Mouse (Mus musculus): ENCODE results near the gene Fcgr3. TPM values are rescaled to one million over a fixed set of nuclear protein-coding genes. Genes with fewer than 3 reads are reported as not detected.

Gene Fcgr3
- total RNA-seq, 2 experiments from 2014 or later: 29.8 to 80.1 TPM

DNA sequence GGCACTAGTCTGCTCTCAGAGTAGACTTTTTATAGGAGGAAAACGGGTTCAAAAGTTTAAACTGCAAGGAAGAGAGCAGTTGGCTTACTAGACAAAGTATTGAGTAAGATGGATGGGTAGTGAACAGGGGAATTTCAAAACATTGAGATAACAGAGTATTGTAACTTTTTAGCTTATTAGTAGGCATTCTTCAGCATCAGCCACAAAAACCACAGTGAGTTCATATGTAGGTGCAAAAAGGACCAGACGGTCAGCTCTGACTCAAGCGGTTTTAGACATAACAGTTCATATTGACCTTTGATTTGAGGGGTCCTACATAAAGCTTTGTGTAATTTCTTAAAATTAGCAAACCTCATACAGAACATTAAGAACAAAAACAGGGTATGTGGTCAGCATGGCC, 3.2 kb downstream of the Fcgr3 start:
- no peak for ATAC-seq (replicated peaks; ENCODE audit: low FRiP score, poor library complexity, severe bottlenecking)

DNA sequence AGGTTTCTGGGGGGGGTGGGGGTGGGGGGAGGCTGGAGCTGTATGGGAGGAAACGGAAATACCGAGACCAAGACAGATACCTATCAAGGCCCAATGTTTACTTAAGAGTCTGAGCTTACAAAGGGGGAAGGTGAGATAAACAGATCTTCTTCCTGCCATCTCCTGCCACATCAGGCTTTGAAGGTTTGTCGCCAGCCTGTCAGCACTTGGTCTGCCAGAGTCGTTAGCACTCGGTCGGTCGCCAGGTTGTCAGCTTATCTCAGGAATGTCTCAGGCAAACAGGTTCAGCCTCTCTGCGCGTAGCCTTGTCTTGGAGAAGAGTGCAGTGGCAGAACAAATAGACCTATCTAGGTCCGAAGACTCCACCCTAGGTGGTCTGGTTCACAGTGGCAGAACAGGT, 4.3 kb downstream of the Fcgr3 start:
- no peak for ATAC-seq (replicated peaks; ENCODE audit: low FRiP score, poor library complexity, severe bottlenecking)

DNA sequence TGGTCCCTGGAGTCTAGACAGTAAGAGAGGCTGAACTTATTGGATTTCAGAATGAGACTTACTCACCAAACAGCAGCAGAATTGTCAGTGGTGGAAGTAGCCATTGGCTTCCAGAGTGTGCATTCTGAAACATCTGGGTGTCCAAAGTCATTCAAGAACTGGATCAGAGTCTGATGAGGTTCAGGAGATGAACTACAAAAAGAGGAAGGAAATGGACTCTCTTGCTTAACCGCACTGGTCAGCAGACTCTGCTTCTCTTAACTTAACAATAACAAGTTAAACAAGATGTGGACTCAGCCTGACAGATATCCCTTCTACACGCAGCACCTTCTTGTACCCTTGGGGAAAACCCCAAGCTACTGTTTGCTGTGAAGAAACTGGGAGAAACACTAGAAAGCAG, 5.5 kb downstream of the Fcgr3 start:
- no peak for ATAC-seq (replicated peaks; ENCODE audit: low FRiP score, poor library complexity, severe bottlenecking)

DNA sequence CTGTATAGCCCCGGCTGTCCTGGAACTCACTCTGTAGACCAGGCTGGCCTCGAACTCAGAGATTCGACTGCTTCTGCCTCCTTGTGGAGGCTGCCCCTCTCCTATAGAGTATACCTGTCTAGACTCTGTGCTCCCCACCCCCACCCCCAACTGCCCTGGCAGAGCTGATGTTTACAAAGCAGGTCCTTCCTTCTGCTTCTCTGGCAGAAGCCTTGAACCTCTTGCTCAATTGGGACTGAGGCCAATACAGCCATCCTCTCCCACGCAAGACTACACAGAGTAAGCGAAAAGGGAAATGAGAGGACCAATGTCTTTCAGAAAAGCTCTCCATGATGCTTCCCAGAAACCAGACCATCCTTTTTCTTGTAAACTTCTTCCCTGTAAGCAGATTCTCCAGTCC, 7.5 kb downstream of the Fcgr3 start:
- ATAC-seq (replicated peaks; ENCODE audit: low FRiP score, poor library complexity, severe bottlenecking): no peak

DNA sequence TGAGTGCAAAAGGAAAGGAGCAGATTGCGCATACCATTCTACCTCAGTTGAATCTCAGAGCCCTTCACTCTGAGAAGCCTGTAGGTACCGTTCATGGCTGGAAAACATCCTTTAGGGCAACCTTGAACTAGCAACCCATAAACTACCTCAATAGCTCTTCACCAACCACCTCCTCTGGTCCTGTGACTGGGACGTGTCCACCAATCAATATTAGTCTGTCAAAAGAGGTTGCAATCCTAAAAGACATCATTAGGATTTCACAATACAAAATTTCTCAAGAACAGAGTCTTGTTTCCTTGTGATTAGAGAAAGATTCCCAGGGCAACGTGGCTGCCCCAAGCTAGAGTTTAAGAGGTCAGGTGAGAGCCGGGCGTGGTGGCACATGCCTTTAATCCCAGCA, 11.4 kb downstream of the Fcgr3 start:
- ATAC-seq (replicated peaks; ENCODE audit: low FRiP score, poor library complexity, severe bottlenecking): no peak

DNA sequence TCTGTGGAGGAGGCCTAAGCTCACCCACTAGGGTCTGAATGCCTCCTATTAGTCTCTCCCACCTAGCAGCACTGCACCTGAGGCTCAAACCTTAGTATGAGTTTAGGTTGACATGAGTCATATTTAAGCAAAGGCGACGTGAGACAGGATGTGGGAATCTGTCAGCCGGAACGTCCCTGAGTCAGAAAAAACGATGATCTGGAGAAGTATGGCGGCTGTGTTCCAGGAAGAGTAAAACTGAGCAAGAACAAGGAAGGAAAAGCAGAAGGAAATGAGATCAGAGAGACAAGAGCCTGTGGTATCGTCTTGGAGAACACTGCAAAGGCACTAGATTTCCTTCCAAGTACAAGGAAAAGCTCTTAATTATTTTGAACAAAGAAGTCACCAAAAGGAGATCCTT, 14.0 kb downstream of the Fcgr3 start:
- no peak for ATAC-seq (replicated peaks; ENCODE audit: low FRiP score, poor library complexity, severe bottlenecking)

DNA sequence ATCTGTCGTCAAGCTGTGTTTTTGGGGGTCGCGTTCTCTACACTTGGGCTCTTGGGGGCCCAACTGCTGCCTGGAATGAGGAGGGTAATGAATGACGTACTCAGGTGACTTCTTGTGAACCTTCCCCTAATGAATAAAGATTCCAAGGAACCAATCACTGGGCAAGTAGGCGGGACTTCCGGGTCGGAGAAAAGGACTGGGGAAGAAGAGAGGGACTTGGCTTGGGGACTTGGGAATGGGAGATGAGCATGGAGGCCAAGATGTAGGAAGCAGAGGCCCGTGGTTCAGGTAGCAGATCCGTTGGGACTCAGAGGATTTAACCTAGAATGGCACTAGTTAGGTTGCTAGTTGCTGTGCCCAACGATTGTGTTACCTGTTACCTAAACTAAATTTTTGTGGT, 15.5 kb downstream of the Fcgr3 start:
- ATAC-seq (replicated peaks; ENCODE audit: low FRiP score, poor library complexity, severe bottlenecking): no peak

DNA sequence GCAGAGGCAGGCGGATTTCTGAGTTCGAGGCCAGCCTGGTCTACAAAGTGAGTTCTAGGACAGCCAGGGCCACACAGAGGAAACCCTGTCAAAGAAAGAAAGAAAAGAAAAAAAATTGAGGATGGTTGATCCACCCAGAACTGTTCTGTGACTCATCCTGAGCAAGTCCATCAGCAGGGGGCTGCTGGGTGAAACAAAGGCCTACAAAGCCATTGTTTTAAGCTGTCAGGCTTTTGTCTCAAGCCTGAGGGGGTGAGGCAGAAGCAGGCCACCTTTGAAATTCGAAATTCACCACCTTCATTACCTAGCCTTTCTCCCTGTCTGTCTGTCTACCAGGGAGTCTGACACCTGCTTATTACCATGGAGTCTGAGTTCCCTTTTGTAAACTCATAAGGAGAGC, 18.2 kb downstream of the Fcgr3 start:
- ATAC-seq (replicated peaks; ENCODE audit: low FRiP score, poor library complexity, severe bottlenecking): no peak

DNA sequence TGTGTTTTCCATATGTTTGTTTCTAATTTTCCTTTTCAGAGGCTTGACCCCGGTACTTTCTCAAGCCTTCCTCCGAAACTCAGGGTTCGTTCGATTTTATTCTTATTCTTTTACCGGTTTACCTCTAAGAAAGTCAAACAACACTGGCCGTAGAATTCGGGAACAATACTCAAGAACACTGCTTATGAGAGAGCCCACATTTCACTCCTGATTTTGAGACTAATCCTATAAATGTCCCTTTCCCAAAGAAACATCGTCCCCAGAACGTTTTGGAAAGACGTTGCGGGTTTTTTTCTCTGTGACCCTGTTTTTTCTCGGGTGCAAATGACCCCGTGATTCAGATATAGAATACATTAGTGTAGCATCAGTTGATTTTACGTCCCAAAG, 19.7 kb downstream of the Fcgr3 start:
- ATAC-seq (replicated peaks; ENCODE audit: low FRiP score, poor library complexity, severe bottlenecking): 0 out of 2 replicates have a peak, but pooled peaks have one; percentile 2

DNA sequence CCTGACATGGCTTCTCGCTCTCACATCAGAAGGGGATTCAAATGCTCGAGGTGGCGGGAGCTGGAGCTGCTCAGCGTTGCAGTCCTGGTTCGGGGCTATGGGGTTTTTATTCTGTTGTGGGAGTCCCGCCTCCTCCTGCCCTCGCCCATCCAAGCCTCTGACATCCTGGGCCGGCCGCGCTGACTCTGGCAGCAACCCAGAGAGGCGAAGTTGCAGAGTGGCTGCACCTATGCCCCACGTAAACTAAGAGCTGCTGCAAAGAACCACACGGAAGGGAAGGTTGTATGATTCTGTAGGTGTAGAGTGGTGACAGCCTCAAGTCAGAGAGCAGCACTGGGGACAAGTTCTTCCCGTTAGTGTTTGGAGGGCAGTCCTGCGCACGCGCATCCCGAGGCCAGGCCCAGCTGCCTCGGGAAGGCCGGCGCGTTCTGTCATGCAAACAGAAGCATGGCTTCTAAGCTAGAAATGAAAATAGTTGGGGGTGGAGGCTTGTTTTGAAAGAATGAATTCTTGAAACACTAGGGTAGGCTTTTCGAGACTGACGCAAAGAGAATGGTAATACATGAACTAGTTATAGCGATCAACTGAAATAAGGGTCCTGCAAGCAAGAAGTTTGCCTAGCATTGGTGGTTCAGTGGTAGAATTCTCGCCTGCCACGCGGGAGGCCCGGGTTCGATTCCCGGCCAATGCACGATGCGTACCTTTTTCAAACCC, 20.2 kb downstream of the Fcgr3 start:
- ATAC-seq (replicated peaks; ENCODE audit: low FRiP score, poor library complexity, severe bottlenecking): peak; percentile 95

DNA sequence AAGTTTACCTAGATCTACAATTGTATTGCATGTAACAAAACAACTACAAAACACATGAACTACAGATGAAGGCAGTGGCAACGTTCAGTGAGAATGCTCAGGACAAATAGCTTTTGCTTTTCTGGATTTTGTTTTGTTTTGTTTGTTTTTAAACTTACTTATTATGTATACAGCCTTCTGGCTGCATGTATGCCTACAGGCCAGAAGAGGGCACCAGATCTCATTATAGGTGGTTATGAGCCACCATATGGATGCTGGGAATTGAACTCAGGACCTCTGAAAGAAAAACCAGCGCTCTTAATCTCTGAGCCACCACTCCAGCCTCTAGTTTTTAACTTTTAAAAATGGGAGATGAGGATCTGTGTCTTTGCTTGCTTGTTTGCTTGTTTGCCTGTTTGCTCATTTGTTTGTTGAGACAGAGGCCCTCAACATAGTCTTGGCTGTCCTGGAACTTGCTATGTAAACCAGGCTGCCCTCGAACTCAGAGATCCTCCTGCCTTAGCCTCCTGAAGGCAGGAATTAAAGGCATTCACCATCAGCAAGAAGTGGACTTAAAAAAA, 21.1 kb downstream of the Fcgr3 start:
- no peak for ATAC-seq (replicated peaks; ENCODE audit: low FRiP score, poor library complexity, severe bottlenecking)

DNA sequence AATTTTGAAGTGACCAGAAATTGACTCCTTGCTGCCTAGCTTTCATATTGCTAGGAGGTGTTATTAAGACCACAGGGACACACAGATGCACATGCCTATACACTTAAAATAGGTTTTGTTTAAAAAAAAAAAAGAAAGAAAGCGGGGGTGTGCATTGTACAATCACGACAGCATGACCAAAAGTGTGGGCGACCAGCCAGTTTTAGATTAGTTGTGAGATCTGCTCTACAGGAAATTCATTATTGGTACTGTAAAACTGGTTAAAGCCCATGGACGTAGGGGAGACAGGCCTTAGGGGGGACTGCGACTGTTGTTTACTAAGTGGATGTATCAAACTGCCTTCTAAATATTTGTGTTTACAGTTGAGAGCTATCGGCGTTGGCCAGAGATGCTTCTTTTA, 24.9 kb downstream of the Fcgr3 start:
- ATAC-seq (replicated peaks; ENCODE audit: low FRiP score, poor library complexity, severe bottlenecking): no peak

DNA sequence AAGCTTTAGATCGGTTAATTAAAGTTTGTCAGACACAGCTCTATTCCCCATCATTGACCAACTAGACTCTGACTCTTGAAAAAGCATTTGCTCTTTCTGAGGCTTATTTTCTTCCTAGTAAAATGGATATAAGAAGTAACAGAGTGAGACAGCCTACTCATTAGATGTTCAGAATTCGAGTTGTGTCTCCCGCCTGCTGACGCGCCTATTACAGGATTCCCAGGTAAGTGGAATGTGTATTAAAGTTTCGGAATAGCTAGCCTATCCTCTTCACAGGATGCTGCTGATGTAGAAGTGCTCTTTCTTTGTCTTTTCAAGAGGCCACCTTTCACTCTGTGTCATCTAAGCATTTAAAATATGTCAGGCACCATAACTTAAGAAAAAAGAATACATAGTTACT, 25.6 kb downstream of the Fcgr3 start:
- ATAC-seq (replicated peaks; ENCODE audit: low FRiP score, poor library complexity, severe bottlenecking): no peak

DNA sequence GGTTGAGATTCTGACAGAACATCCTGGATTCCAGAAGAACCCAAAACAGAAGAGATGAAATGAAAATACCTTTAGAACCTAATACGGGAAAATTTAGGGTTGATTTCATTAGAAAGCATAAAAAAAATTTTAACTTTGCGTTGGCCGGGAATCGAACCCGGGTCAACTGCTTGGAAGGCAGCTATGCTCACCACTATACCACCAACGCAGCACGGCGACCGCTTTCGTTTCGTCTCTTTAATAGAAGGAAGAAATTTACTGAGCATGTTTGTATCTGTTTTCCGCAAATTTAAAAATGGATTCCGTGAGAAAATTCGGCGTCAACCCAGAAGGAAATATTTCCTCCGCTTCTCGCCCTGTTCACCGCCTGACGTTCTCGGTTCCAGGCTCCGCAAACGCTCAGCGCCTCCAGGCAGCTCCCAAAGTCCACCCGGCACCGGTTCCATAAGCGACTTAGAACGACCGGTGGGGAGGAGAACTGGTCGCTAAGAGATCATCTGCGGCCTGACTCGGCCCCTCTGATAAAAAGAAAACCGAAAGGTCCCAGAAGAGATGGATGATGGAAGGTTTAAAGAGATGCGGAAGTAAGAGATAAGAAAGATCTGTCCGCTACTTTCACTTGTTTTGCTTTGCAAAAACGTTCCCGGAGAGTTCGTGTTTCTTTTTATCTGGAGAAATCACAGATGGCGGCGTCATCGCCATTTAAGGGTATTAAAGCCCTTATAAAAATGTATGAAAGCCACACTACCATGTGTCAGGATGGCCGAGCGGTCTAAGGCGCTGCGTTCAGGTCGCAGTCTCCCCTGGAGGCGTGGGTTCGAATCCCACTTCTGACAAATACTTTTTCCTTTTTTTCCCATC, 26.6 kb downstream of the Fcgr3 start:
- ATAC-seq (replicated peaks; ENCODE audit: low FRiP score, poor library complexity, severe bottlenecking): peak; percentile 59

DNA sequence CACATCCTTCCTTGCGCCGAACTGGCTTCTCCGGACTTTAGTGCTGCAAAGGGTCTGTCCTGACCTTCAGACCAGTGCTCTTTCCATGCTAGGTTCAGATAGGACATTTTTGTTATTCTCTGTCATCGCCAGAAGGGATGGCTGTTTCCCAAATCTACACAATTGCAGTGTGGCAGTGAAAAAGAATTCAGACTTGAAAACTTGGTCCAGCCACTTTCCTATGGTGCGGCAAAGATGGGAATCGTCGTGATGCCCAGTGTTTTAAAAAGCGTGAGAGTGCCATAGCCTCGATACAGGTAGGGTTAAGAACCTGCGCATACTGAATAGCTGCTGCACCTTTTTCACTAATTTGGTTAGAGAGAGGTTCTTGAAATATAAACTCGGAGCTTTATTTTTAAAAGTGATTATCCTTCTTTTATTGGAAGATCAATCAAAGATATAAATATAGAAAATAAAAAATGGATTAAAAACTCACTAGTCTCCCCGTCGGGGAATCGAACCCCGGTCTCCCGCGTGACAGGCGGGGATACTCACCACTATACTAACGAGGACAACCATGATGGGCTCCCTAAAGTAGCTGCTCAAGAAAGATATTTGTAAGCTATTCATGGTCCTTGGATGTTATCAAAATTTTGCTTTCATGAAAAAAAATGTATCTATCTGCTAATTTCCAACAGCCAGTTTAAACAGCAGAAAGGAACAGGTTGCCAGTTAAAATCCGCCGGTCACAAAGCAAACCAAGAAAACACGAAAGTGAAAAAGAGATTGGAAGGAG, 28.0 kb downstream of the Fcgr3 start:
- peak; percentile 41; the same call in 1 of the 2 replicates for ATAC-seq (replicated peaks; ENCODE audit: low FRiP score, poor library complexity, severe bottlenecking)

DNA sequence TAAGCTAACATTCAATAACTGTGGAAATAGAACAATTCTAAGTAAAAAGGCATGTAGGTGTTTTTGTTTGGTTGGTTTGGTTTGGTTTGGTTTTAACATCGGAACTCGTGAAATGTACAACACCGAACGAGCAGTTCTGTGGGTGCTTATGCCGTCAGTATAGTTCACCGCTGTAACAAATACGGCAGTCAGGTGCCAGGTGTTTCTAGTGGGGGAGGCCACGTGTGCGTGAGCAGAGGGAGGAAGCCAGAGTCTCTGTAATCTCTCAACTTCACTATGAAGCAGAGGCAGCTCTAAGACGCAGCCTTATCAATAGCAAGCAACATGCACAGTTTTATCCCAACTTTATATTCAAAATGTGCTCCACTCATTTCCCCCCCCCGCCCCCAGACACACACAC, 29.1 kb downstream of the Fcgr3 start:
- ATAC-seq (replicated peaks; ENCODE audit: low FRiP score, poor library complexity, severe bottlenecking): no peak

DNA sequence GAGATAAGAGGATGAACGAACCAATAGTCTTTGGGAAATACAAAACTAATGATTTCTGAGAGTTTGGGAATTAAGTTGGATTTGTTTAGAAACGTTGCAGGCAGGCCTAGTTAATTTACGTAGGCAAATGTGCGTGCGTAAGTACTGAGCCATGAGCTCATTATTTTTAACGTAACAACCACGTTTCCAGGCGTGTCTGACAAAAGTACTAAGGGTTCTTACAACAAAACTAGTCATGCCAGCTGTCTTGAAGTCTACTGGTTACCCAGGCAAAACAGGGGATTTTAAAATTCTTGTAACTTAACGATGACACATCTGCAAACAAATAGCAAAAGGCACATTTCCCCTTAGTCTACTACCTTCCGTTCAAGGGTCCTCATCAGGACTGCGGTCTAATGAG, 30.5 kb downstream of the Fcgr3 start:
- no peak for ATAC-seq (replicated peaks; ENCODE audit: low FRiP score, poor library complexity, severe bottlenecking)

DNA sequence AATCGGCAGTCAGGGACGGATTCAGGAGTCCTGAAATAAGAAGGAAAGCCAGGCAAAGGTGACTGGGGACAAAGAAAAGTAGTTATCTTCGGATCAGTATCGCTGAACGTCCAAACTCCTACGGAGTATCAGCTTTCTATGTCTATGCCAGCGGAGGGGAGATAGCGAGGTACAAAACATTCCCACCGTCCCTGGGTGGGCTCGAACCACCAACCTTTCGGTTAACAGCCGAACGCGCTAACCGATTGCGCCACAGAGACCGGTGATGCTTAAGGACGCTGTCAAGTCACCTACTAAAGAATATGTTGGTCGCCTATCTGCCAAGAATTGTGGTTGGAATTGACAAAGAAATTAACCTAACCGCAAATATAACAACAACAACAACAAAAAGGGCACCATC, 31.0 kb downstream of the Fcgr3 start:
- ATAC-seq (replicated peaks; ENCODE audit: low FRiP score, poor library complexity, severe bottlenecking): peak; percentile 22; the same call in 1 of the 2 replicates

DNA sequence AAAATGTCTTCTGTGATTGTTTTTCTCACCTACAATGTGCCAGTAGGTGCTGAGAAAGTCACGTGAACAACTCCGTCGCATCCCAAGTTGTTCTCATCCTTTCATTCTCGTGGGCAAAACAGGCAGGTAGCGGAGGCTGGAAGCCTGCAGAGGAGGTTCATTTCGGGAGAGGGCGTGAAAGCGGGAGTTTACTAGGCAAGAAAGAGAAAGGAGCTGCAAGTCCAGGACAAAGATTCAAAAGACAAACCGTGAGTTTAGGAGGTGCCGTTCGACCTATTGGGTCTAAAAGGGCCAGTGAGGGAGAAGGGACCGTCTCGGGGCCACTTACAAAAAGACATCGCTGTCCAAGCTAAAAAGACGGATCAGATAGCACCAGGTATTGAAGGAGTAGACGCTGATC, 31.5 kb downstream of the Fcgr3 start:
- ATAC-seq (replicated peaks; ENCODE audit: low FRiP score, poor library complexity, severe bottlenecking): 0 out of 2 replicates have a peak, but pooled peaks have one; percentile 23

DNA sequence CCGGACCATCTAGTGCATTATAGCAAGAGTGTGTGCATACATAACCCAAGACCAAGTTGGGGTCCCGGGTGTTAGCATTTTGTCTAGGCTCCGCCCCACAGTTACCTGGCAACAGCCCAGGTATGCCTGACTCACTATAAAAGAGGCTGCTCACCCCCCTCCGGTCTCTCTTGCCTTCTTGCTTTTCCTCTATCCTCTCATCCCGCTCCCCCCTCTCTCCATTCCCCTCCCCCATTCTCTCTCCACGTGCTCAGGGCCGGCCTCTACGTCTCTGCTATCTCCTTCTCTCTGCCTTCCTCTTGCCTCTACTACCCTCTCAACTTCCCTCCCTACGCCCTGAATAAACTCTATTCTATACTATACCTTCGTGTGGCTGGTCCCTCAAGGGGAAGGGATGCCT, 32.0 kb downstream of the Fcgr3 start:
- ATAC-seq (replicated peaks; ENCODE audit: low FRiP score, poor library complexity, severe bottlenecking): no peak

All from erythroid progenitor cell, adult 5-6 weeks (primary cell).